Mouse (Mus musculus) hindbrain, embryonic 14.5 days (tissue): ENCODE measurements around the gene Sema6b. TPM values are rescaled to one million over a fixed set of nuclear protein-coding genes. Genes with fewer than 3 reads are reported as not detected.
"Not testable (repeated sequence)": the region's sequence is repeated elsewhere in the genome, so short reads cannot be mapped to it uniquely, and the experiment has no call there.

ENCODE experiments used
- ATAC-seq: fragments of 200-750 bp; cut with Nextera tagmentation; 2 replicates; pipeline ENCODE4 v1.8.0; 2017; ENCODE audit warnings: moderate number of reproducible peaks, mild to moderate bottlenecking, moderate TSS enrichment, moderate library complexity; ENCODE audit not compliant: low FRiP score
- DNase-seq: peaks from one replicate; pipeline ENCODE4 v3.0.0-alpha.2; 2015; ENCODE audit warnings: low spot score
- H3K27ac ChIP-seq: fragments of 300-500 bp; sonication (generic); 2 replicates; pipeline ENCODE4 v1.5.1; 2014; ENCODE audit warnings: mild to moderate bottlenecking, moderate library complexity
- H3K27me3 ChIP-seq: fragments of 300-500 bp; sonication (generic); 2 replicates; pipeline ENCODE4 v1.6.1; 2014; ENCODE audit warnings: mild to moderate bottlenecking, low read length, mixed read lengths; ENCODE audit not compliant: control insufficient read depth, insufficient read depth
- H3K36me3 ChIP-seq: fragments of 300-500 bp; sonication (generic); replicated peaks from 2 replicates; pipeline ENCODE4 v1.6.1; 2014; ENCODE audit not compliant: control insufficient read depth, insufficient read depth
- H3K4me1 ChIP-seq: fragments of 300-500 bp; sonication (generic); replicated peaks from 2 replicates; pipeline ENCODE4 v1.6.1; 2014; ENCODE audit warnings: antibody characterized with exemption, low read length, mixed read lengths; ENCODE audit not compliant: control insufficient read depth, insufficient read depth
- H3K4me2 ChIP-seq: fragments of 300-500 bp; sonication (generic); replicated peaks from 2 replicates; pipeline ENCODE4 v1.6.1; 2014; ENCODE audit warnings: mild to moderate bottlenecking, moderate library complexity
- H3K4me3 ChIP-seq: fragments of 300-500 bp; sonication (generic); replicated peaks from 2 replicates; pipeline ENCODE4 v1.5.1; 2014; ENCODE audit warnings: mild to moderate bottlenecking, low read length
- H3K9ac ChIP-seq: fragments of 300-500 bp; sonication (generic); 2 replicates; pipeline ENCODE4 v1.6.1; 2014
- H3K9me3 ChIP-seq: fragments of 300-500 bp; sonication (generic); 2 replicates; pipeline ENCODE4 v1.6.1; 2016; ENCODE audit warnings: low read length; ENCODE audit not compliant: control insufficient read depth
- WGBS: fragments of 180-500 bp; shearing (Covaris S2); extraction: QIAGEN DNeasy Blood & Tissue Kit; methylation state at CpG from one replicate; pipeline ENCODE4 v1.1.7; 2014; 5-methylcytosine and 5-hydroxymethylcytosine counted together
- polyA plus RNA-seq: library from polyadenylated mRNA; unstranded; fragments of >200 nt; fragmentation: Nextera tagmentation; extraction: Ambion mirVana; gene quantifications from 2 replicates; pipeline ENCODE4 v1.2.1, GENCODE M21; 2014

The Sema6b gene
- polyA plus RNA-seq, 1 experiment from 2014 or later, result 18.3 TPM

DNA sequence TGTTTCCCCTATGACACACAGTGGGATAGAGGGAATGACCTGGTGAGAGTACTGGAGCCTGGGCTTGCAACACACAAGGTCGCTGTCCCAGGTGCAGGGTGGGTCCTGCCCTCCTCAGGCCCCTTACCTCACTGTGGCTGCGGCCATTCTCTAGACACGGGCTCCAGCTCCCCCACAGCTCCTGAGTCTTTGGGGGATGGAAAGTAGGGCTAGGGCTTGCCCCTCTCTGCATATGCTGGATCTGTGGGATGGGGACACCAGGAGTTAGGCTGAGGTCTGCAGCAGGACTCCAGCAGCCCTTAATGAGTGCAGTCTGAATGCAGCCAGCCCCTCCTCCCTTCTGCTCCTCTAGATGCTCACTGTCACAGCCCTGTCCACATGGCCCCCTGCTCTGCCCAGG is 27.4 kb downstream of the Sema6b start:
- no peak overlapping the region for H3K4me3 ChIP-seq
- peaks cover 10% of the 10 kb centered on the region for H3K27me3 ChIP-seq
- no peak overlapping the region for H3K9ac ChIP-seq
- no peak overlapping the region for H3K4me2 ChIP-seq
- no peaks in the 10 kb centered on the region; the same call in 1 of the 2 replicates for H3K4me1 ChIP-seq
- no peaks in the 10 kb centered on the region for H3K9me3 ChIP-seq
- 64% methylated on average over 3 of the region's 3 CpGs for WGBS
- H3K36me3 ChIP-seq, result no peaks in the 10 kb centered on the region
- no peak overlapping the region for H3K27ac ChIP-seq
- ATAC-seq, result no peak
- no peak for DNase-seq

GRCm38 (mm10) chr17:56111864-56112263 is 28.3 kb downstream of the Sema6b start:
- no peak overlapping the region for H3K4me3 ChIP-seq
- no peak overlapping the region for H3K27ac ChIP-seq
- H3K4me1 ChIP-seq, result no peaks in the 10 kb centered on the region; the same call in 1 of the 2 replicates
- no peak overlapping the region for H3K4me2 ChIP-seq
- no peaks in the 10 kb centered on the region for H3K36me3 ChIP-seq
- H3K9me3 ChIP-seq, result no peaks in the 10 kb centered on the region
- WGBS, result 45% methylated on average over 5 of the region's 5 CpGs
- ATAC-seq, result 0 out of 2 replicates have a peak, but pooled peaks have one; percentile 19
- H3K27me3 ChIP-seq, result peaks cover 7% of the 10 kb centered on the region
- DNase-seq, result peak; percentile 76
- no peak overlapping the region for H3K9ac ChIP-seq

DNA sequence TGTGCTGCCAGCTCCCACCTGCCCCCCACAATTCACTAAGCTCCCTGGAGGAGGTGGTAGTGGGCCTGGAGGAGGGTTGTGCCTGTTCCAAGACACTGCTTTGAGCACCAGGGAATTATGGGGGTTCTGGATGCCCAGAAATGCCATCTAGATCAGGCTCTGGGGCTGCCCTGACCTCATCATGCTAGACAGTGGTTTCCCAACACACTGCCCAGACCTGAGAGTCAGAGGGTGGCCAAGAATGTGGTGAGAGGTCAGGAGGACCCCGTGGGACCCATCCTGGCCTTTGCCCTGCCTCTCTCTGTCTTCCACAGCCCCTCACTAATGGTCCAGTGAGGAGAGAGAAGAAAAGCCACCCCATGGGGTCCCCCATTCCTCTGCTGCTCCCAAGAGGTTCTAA is 29.1 kb downstream of the Sema6b start:
- ATAC-seq, result no peak
- H3K27ac ChIP-seq, result no peak overlapping the region
- no peak overlapping the region for H3K4me2 ChIP-seq
- 47% methylated on average over 1 of the region's 1 CpGs for WGBS
- no peak overlapping the region for H3K4me3 ChIP-seq
- H3K4me1 ChIP-seq, result no peaks in the 10 kb centered on the region; the same call in 1 of the 2 replicates
- no peak overlapping the region for H3K9ac ChIP-seq
- no peaks in the 10 kb centered on the region for H3K9me3 ChIP-seq
- H3K27me3 ChIP-seq, result no peaks in the 10 kb centered on the region
- no peaks in the 10 kb centered on the region for H3K36me3 ChIP-seq
- DNase-seq, result no peak

DNA sequence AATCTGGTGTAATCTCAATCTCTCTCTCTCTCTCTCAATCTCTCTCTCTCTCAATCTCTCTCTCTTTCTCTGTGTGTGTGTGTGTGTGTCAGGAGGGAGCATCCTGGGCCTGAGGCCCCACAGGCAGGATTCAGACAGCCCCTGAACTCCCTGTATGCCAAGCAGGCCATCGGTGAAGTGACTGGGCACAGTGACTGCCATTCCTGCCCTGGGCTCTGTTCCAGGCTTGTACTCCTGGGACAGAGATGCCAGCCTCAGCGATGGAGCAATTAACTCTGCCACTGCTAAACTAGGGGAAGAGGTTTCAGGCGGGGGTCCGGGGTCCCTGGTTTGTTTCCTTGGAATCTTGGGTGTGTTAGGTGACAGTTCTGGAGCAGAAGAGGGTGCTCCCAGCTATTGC is 29.6 kb downstream of the Sema6b start:
- DNase-seq (no peak), ATAC-seq (no peak)
- H3K4me1 ChIP-seq, result no peaks in the 10 kb centered on the region; the same call in 1 of the 2 replicates
- H3K4me2 ChIP-seq, result no peak overlapping the region
- no peaks in the 10 kb centered on the region for H3K27me3 ChIP-seq
- no peak overlapping the region for H3K9ac ChIP-seq
- no peaks in the 10 kb centered on the region for H3K9me3 ChIP-seq
- H3K36me3 ChIP-seq, result no peaks in the 10 kb centered on the region
- no peak overlapping the region for H3K4me3 ChIP-seq
- no peak overlapping the region for H3K27ac ChIP-seq
- 66% methylated on average over 4 of the region's 4 CpGs for whole genome bisulfite sequencing

DNA sequence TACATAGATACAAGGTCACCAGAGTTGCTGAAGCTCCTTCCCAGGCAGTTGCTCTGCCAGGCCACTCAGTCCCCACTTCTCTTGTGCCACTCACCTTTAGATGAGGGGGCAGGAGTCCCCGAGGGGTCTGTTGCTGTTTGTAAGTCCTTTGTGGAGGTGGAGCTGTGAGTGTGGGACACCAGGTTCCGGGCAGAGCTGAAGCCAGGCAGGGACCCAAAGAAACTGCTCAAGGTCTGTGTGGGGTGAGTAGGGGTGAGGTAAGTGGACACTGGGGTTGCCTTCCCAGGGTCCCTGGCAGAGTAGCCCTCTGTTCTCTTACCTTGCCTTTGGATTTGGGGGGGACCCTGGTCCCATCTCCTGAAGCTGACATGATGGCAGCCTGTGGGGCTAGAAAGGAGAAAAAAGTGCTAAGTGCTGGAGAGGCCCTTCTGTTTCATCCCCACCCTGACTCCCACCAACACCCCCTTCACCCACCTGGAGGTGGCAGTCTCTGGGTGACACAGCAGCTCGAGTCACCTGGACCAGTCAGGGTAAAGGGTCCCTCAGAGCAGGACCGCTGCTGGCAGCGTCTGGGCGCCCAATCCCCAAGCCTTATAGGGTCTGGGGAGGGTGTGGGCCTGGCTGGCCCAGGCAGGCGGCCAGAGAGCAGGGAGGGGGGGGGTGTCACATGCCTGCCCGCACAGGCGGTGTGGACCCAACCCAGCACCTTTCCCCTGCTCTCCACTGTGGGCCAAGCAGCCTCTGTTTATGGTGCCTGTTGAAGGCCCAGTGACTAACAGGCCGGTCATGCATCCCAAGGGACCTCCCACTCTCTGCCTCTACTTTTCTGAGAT is 30.7 kb downstream of the Sema6b start, which contains the start of gene Plin4:
Gene Plin4 (minus strand): TSS at position 585 of the 833 bp plus-strand sequence.
- Histone ChIP-seq H3K4me1 (no peaks in the 10 kb centered on the region; the same call in 1 of the 2 replicates), H3K9ac (no peak within 1 kb of the TSS), H3K4me2 (no peak within 1 kb of the TSS), H3K9me3 (no peaks in the 10 kb centered on the region), H3K4me3 (no peak within 1 kb of the TSS), H3K36me3 (no peaks in the 10 kb centered on the region), H3K27me3 (no peaks in the 10 kb centered on the region), H3K27ac (no peak within 1 kb of the TSS)
- DNase-seq, result no peak
- ATAC-seq, result no peak
- WGBS, result 63% methylated on average over 10 of the region's 10 CpGs

- Histone ChIP-seq H3K4me1 (no peaks in the 10 kb centered on the region; the same call in 1 of the 2 replicates), H3K27ac (no peak overlapping the region), H3K4me3 (no peak overlapping the region), H3K27me3 (no peaks in the 10 kb centered on the region), H3K36me3 (0 out of 2 replicates have a peak, but pooled peaks cover 5% of the 10 kb centered on the region), H3K9ac (no peak overlapping the region), H3K4me2 (no peak overlapping the region), H3K9me3 (no peaks in the 10 kb centered on the region)
- ATAC-seq (no peak), DNase-seq (no peak)
- 88% methylated on average over 6 of the region's 6 CpGs for WGBS
These were observed 31.7 kb downstream of the Sema6b start for GRCm38 (mm10) chr17:56108334-56109044.

DNA sequence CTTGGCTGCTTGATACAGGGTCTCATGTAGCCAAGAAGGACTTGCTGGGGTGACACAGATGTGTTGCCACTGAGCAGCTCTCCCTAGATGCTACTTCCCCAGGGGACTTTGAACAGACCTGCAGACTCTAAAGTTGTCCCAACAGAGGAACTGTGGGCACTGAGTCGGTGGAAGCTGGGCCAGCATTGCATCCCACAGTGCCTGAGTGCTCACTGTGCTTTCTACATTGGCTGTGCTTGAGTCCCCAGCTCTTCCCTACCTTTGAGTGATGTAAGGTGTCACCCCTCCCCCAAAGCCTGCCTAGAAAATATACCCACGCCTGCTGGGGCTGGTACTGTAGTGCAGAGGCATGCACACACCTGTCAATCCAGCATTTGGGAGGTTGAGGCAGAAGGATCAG is 32.4 kb downstream of the Sema6b start:
- H3K27ac ChIP-seq, result no peak overlapping the region
- no peak for DNase-seq
- H3K4me1 ChIP-seq, result no peaks in the 10 kb centered on the region; the same call in 1 of the 2 replicates
- H3K9ac ChIP-seq, result no peak overlapping the region
- H3K4me2 ChIP-seq, result no peak overlapping the region
- 88% methylated on average over 2 of the region's 2 CpGs for WGBS
- no peaks in the 10 kb centered on the region for H3K27me3 ChIP-seq
- no peaks in the 10 kb centered on the region for H3K9me3 ChIP-seq
- H3K36me3 ChIP-seq, result peaks cover 12% of the 10 kb centered on the region
- H3K4me3 ChIP-seq, result no peak overlapping the region
- no peak for ATAC-seq

GRCm38 (mm10) chr17:56106981-56107380 is 33.2 kb downstream of the Sema6b start:
- 87% methylated on average over 4 of the region's 4 CpGs for WGBS
- Histone ChIP-seq H3K4me3 (no peak overlapping the region), H3K27me3 (no peaks in the 10 kb centered on the region), H3K9ac (no peak overlapping the region), H3K36me3 (peaks cover 20% of the 10 kb centered on the region), H3K9me3 (no peaks in the 10 kb centered on the region), H3K4me1 (no peaks in the 10 kb centered on the region; the same call in 1 of the 2 replicates), H3K4me2 (no peak overlapping the region), H3K27ac (no peak overlapping the region)
- ATAC-seq, result no peak
- DNase-seq, result no peak

DNA sequence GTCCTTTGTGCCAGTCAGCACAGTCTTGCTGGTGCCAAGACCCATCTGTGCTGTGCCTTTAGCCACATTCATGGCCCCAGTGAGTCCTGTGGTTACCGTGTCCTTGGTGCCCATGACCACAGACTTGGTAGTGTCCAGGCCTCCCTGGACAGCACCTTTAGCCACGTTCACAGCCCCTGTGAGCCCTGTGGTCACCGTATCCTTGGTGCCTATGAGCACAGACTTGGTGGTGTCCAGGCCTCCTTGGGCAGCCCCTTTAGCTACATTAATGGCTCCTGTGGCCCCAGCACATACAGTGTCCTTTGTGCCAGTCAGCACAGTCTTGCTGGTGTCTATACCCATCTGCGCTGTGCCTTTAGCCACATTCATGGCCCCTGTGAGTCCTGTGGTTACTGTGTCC is 33.7 kb downstream of the Sema6b start:
- not testable (repeated sequence) for H3K27ac ChIP-seq, ATAC-seq
- 97% methylated on average over 4 of the region's 4 CpGs for WGBS

More for the DNA sequence above, 33.7 kb downstream of the Sema6b start:
- not testable (repeated sequence) for H3K27me3 ChIP-seq, H3K9ac ChIP-seq, H3K9me3 ChIP-seq, H3K4me2 ChIP-seq, H3K4me3 ChIP-seq, DNase-seq, H3K4me1 ChIP-seq
- peaks cover 23% of the 10 kb centered on the region for H3K36me3 ChIP-seq
